Mouse (Mus musculus): ENCODE results near the gene Art5.

GRCm38 (mm10) chr7:102078517-102078916, 30.8 kb downstream of the Art5 start:
- TF ChIP-seq CTCF (IDR thresholded peaks at IDR 0.05; ENCODE audit: control insufficient read depth, insufficient read depth, insufficient read length) (no peak), CEBPB (IDR thresholded peaks at IDR 0.05; ENCODE audit: low read depth) (no peak), MYOD1 (IDR thresholded peaks at IDR 0.05; ENCODE audit: control insufficient read depth, insufficient read length, low read depth) (no peak), USF1 (IDR thresholded peaks at IDR 0.05; ENCODE audit: low read depth) (no peak)
